Mouse (Mus musculus) limb, embryonic 14.5 days (tissue): ENCODE data around the gene Mx1. TPM values are rescaled to one million over a fixed set of nuclear protein-coding genes. Genes with fewer than 3 reads are reported as not detected.

Experiments
- ATAC-seq: fragments of 200-750 bp; cut with Nextera tagmentation; 2 replicates; pipeline ENCODE4 v1.8.0; 2017; ENCODE audit warnings: low read depth, moderate number of reproducible peaks, moderate TSS enrichment; ENCODE audit not compliant: low FRiP score
- DNase-seq: peaks from one replicate; pipeline ENCODE4 v3.0.0-alpha.2; 2015; ENCODE audit warnings: low spot score
- H3K27ac ChIP-seq: fragments of 300-500 bp; sonication (generic); replicated peaks from 2 replicates; pipeline ENCODE4 v1.5.1; 2014; ENCODE audit warnings: low read depth, mild to moderate bottlenecking, low read length, moderate library complexity, mixed read lengths
- H3K27me3 ChIP-seq: fragments of 300-500 bp; sonication (generic); 2 replicates; pipeline ENCODE4 v1.6.1; 2014; ENCODE audit warnings: low read length, mixed read lengths; ENCODE audit not compliant: control insufficient read depth, insufficient read depth
- H3K36me3 ChIP-seq: fragments of 300-500 bp; sonication (generic); 2 replicates; pipeline ENCODE4 v1.6.1; 2014; ENCODE audit warnings: mild to moderate bottlenecking, low read length, moderate library complexity, mixed read lengths; ENCODE audit not compliant: control insufficient read depth, insufficient read depth
- H3K4me1 ChIP-seq: fragments of 300-500 bp; sonication (generic); 2 replicates; pipeline ENCODE4 v1.6.1; 2014; ENCODE audit warnings: antibody characterized with exemption, low read length, mixed read lengths; ENCODE audit not compliant: control insufficient read depth, insufficient read depth
- H3K4me2 ChIP-seq: fragments of 300-500 bp; sonication (generic); replicated peaks from 2 replicates; pipeline ENCODE4 v1.6.1; 2014; ENCODE audit warnings: low read depth, mild to moderate bottlenecking, low read length, moderate library complexity; ENCODE audit not compliant: severe bottlenecking
- H3K4me3 ChIP-seq: fragments of 300-500 bp; sonication (generic); replicated peaks from 2 replicates; pipeline ENCODE4 v1.5.1; 2014; ENCODE audit warnings: low read length
- H3K9ac ChIP-seq: fragments of 300-500 bp; sonication (generic); 2 replicates; pipeline ENCODE4 v1.6.1; 2014; ENCODE audit warnings: mild to moderate bottlenecking, low read depth, low read length, moderate library complexity; ENCODE audit not compliant: severe bottlenecking
- H3K9me3 ChIP-seq: fragments of 300-500 bp; sonication (generic); 2 replicates; pipeline ENCODE4 v1.6.1; 2016; ENCODE audit warnings: low read length; ENCODE audit not compliant: control insufficient read depth
- POLR2A ChIP-seq: fragments of 200-500 bp; IDR thresholded peaks from 2 replicates; pipeline ENCODE4 v1.8.0; 2012; ENCODE audit warnings: inconsistent platforms, mild to moderate bottlenecking, moderate library complexity, borderline replicate concordance; ENCODE audit not compliant: insufficient read depth, insufficient read length; ENCODE audit errors: extremely low read depth
- WGBS: fragments of 180-500 bp; shearing (Covaris S2); extraction: QIAGEN DNeasy Blood & Tissue Kit; methylation state at CpG from one replicate; pipeline ENCODE4 v1.1.7; 2014; 5-methylcytosine and 5-hydroxymethylcytosine counted together
- polyA plus RNA-seq, 2 experiments: library from polyadenylated mRNA; depleted of rRNA in 1 of 2; stranded (reverse) in 1 of 2; unstranded in 1 of 2; fragments of >200 nt; fragmentation: Nextera tagmentation in 1 of 2; extraction: Ambion mirVana in 1 of 2; gene quantifications; 2 replicates each; pipeline versions ENCODE4 v1.2.1 to v1.2.3; 2012 to 2014

Mx1 gene
- polyA plus RNA-seq, 2 experiments = 0.37 to 0.64 TPM

GRCm38 (mm10) chr16:97399991-97400390, 62.7 kb downstream of the Mx1 start:
- no peak for TF ChIP-seq POLR2A
- no peak overlapping the region for H3K4me3 ChIP-seq
- WGBS = 85% methylated on average over 4 of the region's 4 CpGs
- H3K4me1 ChIP-seq = no peaks in the 10 kb centered on the region
- ATAC-seq (no peak), DNase-seq (no peak)
- H3K36me3 ChIP-seq = no peaks in the 10 kb centered on the region
- no peak overlapping the region for H3K4me2 ChIP-seq
- no peaks in the 10 kb centered on the region for H3K27me3 ChIP-seq
- no peaks in the 10 kb centered on the region for H3K9me3 ChIP-seq
- H3K9ac ChIP-seq = no peak overlapping the region
- no peak overlapping the region for H3K27ac ChIP-seq

GRCm38 (mm10) chr16:97397945-97398531, 64.7 kb downstream of the Mx1 start:
- DNase-seq = no peak
- Histone ChIP-seq H3K4me2 (no peak overlapping the region), H3K27ac (no peak overlapping the region), H3K36me3 (no peaks in the 10 kb centered on the region), H3K9ac (no peak overlapping the region), H3K9me3 (no peaks in the 10 kb centered on the region), H3K4me1 (no peaks in the 10 kb centered on the region), H3K27me3 (no peaks in the 10 kb centered on the region), H3K4me3 (no peak overlapping the region)
- WGBS = 92% methylated on average over 2 of the region's 2 CpGs
- no peak for TF ChIP-seq POLR2A
- ATAC-seq = no peak

Other genes starting within 250 kb of the Mx1 start
- gene Bace2, start 106.2 kb downstream of the Mx1 start, polyA plus RNA-seq (2012; rRNA removed) = 2.1 and 2.3 TPM in 2 replicates
- 11.8 and 13.5 TPM in 2 replicates for gene Bace2, start 106.2 kb downstream of the Mx1 start, polyA plus RNA-seq (2014; fragmentation: Nextera tagmentation; extraction: Ambion mirVana)
- not detected in 2 replicates for gene Fam3b, start 51.9 kb upstream of the Mx1 start, polyA plus RNA-seq (2012; rRNA removed)
- gene Fam3b, start 51.9 kb upstream of the Mx1 start, polyA plus RNA-seq (2014; fragmentation: Nextera tagmentation; extraction: Ambion mirVana) = 0.29 TPM in 1 of 2 replicates, not detected in the other
- gene Tmprss2, start 148.3 kb upstream of the Mx1 start, polyA plus RNA-seq (2012; rRNA removed) = 1.5 and 1.9 TPM in 2 replicates
- gene Tmprss2, start 148.3 kb upstream of the Mx1 start, polyA plus RNA-seq (2014; fragmentation: Nextera tagmentation; extraction: Ambion mirVana) = 1.8 and 2.0 TPM in 2 replicates